13 mouse cellular contexts compared by ENCODE assay signal in the genomic region with DNA sequence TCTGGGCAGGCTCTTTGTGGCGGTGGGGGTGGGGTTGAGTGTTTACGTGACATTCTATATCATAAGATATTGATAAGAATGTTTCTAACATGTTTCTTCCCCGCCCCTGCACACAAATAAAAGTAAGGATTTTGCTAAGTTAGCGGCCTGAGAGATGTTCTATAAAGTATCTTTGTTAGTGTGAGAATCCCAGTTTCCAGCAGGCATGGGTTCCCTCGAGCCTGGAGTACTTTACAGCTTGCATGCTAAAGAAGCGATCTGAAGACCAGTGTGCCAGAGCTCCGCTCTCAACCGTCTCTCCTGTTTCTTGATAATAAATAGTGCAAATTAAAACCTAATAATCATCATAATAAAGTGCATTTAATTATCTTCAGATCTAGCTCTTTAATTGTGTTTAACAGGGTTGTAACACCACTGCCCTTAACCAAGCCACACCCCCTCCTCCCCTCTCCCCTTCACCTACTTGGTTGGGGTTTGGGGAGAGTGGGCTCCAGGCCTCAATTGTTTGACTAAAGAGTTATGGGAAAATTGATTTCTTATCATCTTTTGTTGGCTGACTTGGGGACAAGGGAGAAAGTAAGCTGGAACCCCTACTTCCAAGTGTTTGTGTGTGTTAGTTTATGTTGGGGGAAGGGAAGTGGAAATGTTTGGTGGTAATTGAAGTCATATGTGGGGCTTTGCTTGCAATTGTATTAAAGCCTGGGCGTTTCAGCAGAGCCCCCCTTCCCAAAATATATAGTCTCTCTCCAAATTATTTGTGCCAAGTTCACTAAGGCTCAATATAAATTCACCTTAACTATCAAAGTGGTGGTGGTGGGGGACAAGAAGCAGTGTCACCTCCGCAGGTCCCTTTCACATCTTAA. TPM values are rescaled to one million over a fixed set of nuclear protein-coding genes. Genes with fewer than 3 reads are reported as not detected.
DNase-seq lines count a peak whose midpoint lies in the region; ATAC-seq lines count a peak whose summit lies in the region.
"Had no signal": no experiment of that assay in that cellular context is flagged by ENCODE, and none has a peak within 500 bp of the region (broad histone marks: within the 10 kb centered on the region; RNA-seq: fewer than 3 reads in every experiment).

No protein-coding gene starts in this region.

- peak overlapping the region; percentile 85 to 98 for H3K27ac ChIP-seq in heart, embryonic 14.5 days (replicated peaks in 1 of 2; ENCODE audit: control insufficient read depth in 1 of 2, insufficient read depth in 1 of 2, low read depth in 2 of 2, low read length in 2 of 2)
- H3K27ac ChIP-seq in embryonic facial prominence, embryonic 13.5 days: peak overlapping the region; percentile 100
- H3K27ac ChIP-seq in hindbrain, embryonic 15.5 days (replicated peaks): no peak overlapping the region
- no peak overlapping the region for H3K27ac ChIP-seq in midbrain, embryonic 16.5 days (ENCODE audit: low read length)

- 26% methylated on average over 10 of the region's 10 CpGs for WGBS in heart, embryonic 14.5 days
- 3% methylated on average over 10 of the region's 10 CpGs for WGBS in embryonic facial prominence, embryonic 13.5 days
- WGBS in hindbrain, embryonic 15.5 days: 19% methylated on average over 10 of the region's 10 CpGs
- WGBS in midbrain, embryonic 16.5 days: 19% methylated on average over 10 of the region's 10 CpGs

- peaks cover 22 to 41% of the 10 kb centered on the region in 2 experiments for H3K4me1 ChIP-seq in heart, embryonic 14.5 days (ENCODE audit: control insufficient read depth in 2 of 2, insufficient read depth in 2 of 2, low read length in 2 of 2)
- H3K4me1 ChIP-seq in embryonic facial prominence, embryonic 13.5 days: peaks cover 42% of the 10 kb centered on the region
- H3K4me1 ChIP-seq in hindbrain, embryonic 15.5 days (replicated peaks): peaks cover 39% of the 10 kb centered on the region
- peaks cover 31% of the 10 kb centered on the region for H3K4me1 ChIP-seq in midbrain, embryonic 16.5 days (ENCODE audit: control insufficient read depth, insufficient read depth, low read length)

- peaks cover 3% of the 10 kb centered on the region; the same call in 1 of the 2 replicates for H3K36me3 ChIP-seq in heart, embryonic 14.5 days (ENCODE audit: control insufficient read depth, insufficient read depth, low read length)
- H3K36me3 ChIP-seq in embryonic facial prominence, embryonic 13.5 days: peaks cover 17% of the 10 kb centered on the region
- no peaks in the 10 kb centered on the region for H3K36me3 ChIP-seq in hindbrain, embryonic 15.5 days
- no peaks in the 10 kb centered on the region for H3K36me3 ChIP-seq in midbrain, embryonic 16.5 days (ENCODE audit: control insufficient read depth, insufficient read depth, low read length)

- H3K9ac ChIP-seq in heart, embryonic 14.5 days (ENCODE audit: low read length): peak overlapping the region; percentile 97
- H3K9ac ChIP-seq in embryonic facial prominence, embryonic 13.5 days: peak overlapping the region; percentile 100
- H3K9ac ChIP-seq in hindbrain, embryonic 15.5 days: no peak overlapping the region
- no peak overlapping the region for H3K9ac ChIP-seq in midbrain, embryonic 16.5 days (ENCODE audit: low read depth, low read length)

- peak overlapping the region; percentile 84 for H3K4me2 ChIP-seq in heart, embryonic 14.5 days (ENCODE audit: low read length)
- H3K4me2 ChIP-seq in embryonic facial prominence, embryonic 13.5 days: peak overlapping the region; percentile 78
- H3K4me2 ChIP-seq in hindbrain, embryonic 15.5 days: peak overlapping the region; percentile 95
- peak overlapping the region; percentile 88 for H3K4me2 ChIP-seq in midbrain, embryonic 16.5 days (ENCODE audit: low read length)

- peak overlapping the region; percentile 61 to 88; a peak in 3 of 4 replicates for H3K4me3 ChIP-seq in heart, embryonic 14.5 days (ENCODE audit: control insufficient read depth in 1 of 2, insufficient read depth in 1 of 2, low read depth in 1 of 2, low read length in 2 of 2)
- peak overlapping the region; percentile 95 for H3K4me3 ChIP-seq in embryonic facial prominence, embryonic 13.5 days
- peak overlapping the region; percentile 77 for H3K4me3 ChIP-seq in hindbrain, embryonic 15.5 days
- H3K4me3 ChIP-seq in midbrain, embryonic 16.5 days (ENCODE audit: low read depth, low read length): peak overlapping the region; percentile 48

- no peaks in the 10 kb centered on the region for H3K27me3 ChIP-seq in heart, embryonic 14.5 days (ENCODE audit: control insufficient read depth, insufficient read depth, low read length)
- H3K27me3 ChIP-seq in embryonic facial prominence, embryonic 13.5 days: no peaks in the 10 kb centered on the region
- peaks cover 5% of the 10 kb centered on the region for H3K27me3 ChIP-seq in hindbrain, embryonic 15.5 days
- peaks cover 4% of the 10 kb centered on the region; the same call in 1 of the 2 replicates for H3K27me3 ChIP-seq in midbrain, embryonic 16.5 days (ENCODE audit: control insufficient read depth, insufficient read depth, low read depth, low read length)

- no peak for DNase-seq in heart, postnatal 10 days
- DNase-seq in adrenal gland, postnatal 10 days: no peak
- no peak for DNase-seq in left cerebral cortex, postnatal 10 days (ENCODE audit: extremely low spot score in 1 of 2, low spot score in 2 of 2)
- DNase-seq: cerebellum, postnatal 25 days; liver had no signal

- H3K9me3 ChIP-seq in heart, embryonic 14.5 days (ENCODE audit: control insufficient read depth, low read length): no peaks in the 10 kb centered on the region
- no peaks in the 10 kb centered on the region for H3K9me3 ChIP-seq in embryonic facial prominence, embryonic 13.5 days
- H3K9me3 ChIP-seq in hindbrain, embryonic 15.5 days: no peaks in the 10 kb centered on the region
- no peaks in the 10 kb centered on the region for H3K9me3 ChIP-seq in midbrain, embryonic 16.5 days (replicated peaks; ENCODE audit: control insufficient read depth, low read length, poor library complexity, severe bottlenecking)

- intact Hi-C loops in heart, postnatal 10 days (cut with DNase I): loop anchor here (2.0 to 5.0 kb wide), 2 partner anchors 29 to 34 kb away; partner anchors contain the start of gene Gm11627
- intact Hi-C loops in left cerebral cortex, postnatal 10 days (cut with DNase I): loop anchor here (5.0 kb wide), 1 partner anchor 36 kb away; no protein-coding TSS in a partner anchor

- no peak for ATAC-seq in heart, embryonic 14.5 days (ENCODE audit: insufficient number of reproducible peaks, insufficient read depth, low FRiP score, low read depth)
- no peak for ATAC-seq in embryonic facial prominence, embryonic 13.5 days (ENCODE audit: insufficient number of reproducible peaks, insufficient read depth, low FRiP score, low TSS enrichment, low read depth)
- ATAC-seq in hindbrain, embryonic 15.5 days (ENCODE audit: low FRiP score, low read depth): no peak
- ATAC-seq in midbrain, embryonic 16.5 days: no peak
- no peak for ATAC-seq in erythroid progenitor cell, adult 5-6 weeks (replicated peaks; ENCODE audit: low FRiP score, poor library complexity, severe bottlenecking)

RNA-seq across cellular contexts. Expression of gene Fzd2, which starts 3.7 kb away (rescaled TPM):
- 18.7 and 24.0 TPM in 2 replicates for polyA plus RNA-seq in heart, embryonic 14.5 days (2014; fragmentation: Nextera tagmentation; extraction: Ambion mirVana)
- 10 to 100 TPM; 11.1 to 15.7 TPM for total RNA-seq in heart, postnatal 10 days (2021)
- 63.0 and 67.8 TPM in 2 replicates for polyA plus RNA-seq in embryonic facial prominence, embryonic 13.5 days (2015; fragmentation: Nextera tagmentation; extraction: Ambion mirVana)
- polyA plus RNA-seq in hindbrain, embryonic 15.5 days (2015; fragmentation: Nextera tagmentation; extraction: Ambion mirVana): 7.9 and 9.8 TPM in 2 replicates
- 3.9 and 4.4 TPM in 2 replicates for polyA plus RNA-seq in midbrain, embryonic 16.5 days (2015; fragmentation: Nextera tagmentation; extraction: Ambion mirVana)
- 1 to 10 TPM; 6.3 to 7.2 TPM for total RNA-seq in adrenal gland, postnatal 10 days (2021)
- not detected in 2 replicates for total RNA-seq in erythroid progenitor cell, adult 5-6 weeks (2015; ENCODE audit: low replicate concordance)
- total RNA-seq in erythroid progenitor cell, adult 5-6 weeks (2017; ENCODE audit: low replicate concordance): not detected in 2 replicates
- total RNA-seq in left cerebral cortex, postnatal 10 days (2021): 10 to 100 TPM in 1 of 2 experiments, 1 to 10 TPM in 1; 6.7 to 11.0 TPM
- total RNA-seq: hematopoietic stem cell, adult 5-6 weeks had no signal

RNA-seq across cellular contexts. Expression of gene Gm11627, which starts 28.7 kb away (rescaled TPM):
- polyA plus RNA-seq in heart, embryonic 14.5 days (2014; fragmentation: Nextera tagmentation; extraction: Ambion mirVana): 12.6 and 13.9 TPM in 2 replicates
- total RNA-seq in heart, postnatal 10 days (2021): 1 to 10 TPM; 1.7 to 2.8 TPM
- polyA plus RNA-seq in embryonic facial prominence, embryonic 13.5 days (2015; fragmentation: Nextera tagmentation; extraction: Ambion mirVana): 16.1 and 17.0 TPM in 2 replicates
- 3.1 and 3.4 TPM in 2 replicates for polyA plus RNA-seq in hindbrain, embryonic 15.5 days (2015; fragmentation: Nextera tagmentation; extraction: Ambion mirVana)
- 1.6 and 2.4 TPM in 2 replicates for polyA plus RNA-seq in midbrain, embryonic 16.5 days (2015; fragmentation: Nextera tagmentation; extraction: Ambion mirVana)
- total RNA-seq in adrenal gland, postnatal 10 days (2021): under 1 TPM; 0.51 to 0.64 TPM
- not detected in 2 replicates for total RNA-seq in erythroid progenitor cell, adult 5-6 weeks (2015; ENCODE audit: low replicate concordance)
- not detected in 2 replicates for total RNA-seq in erythroid progenitor cell, adult 5-6 weeks (2017; ENCODE audit: low replicate concordance)
- 1 to 10 TPM; 5.4 to 7.1 TPM for total RNA-seq in left cerebral cortex, postnatal 10 days (2021)
- total RNA-seq: hematopoietic stem cell, adult 5-6 weeks; neutrophil, adult 5-6 weeks had no signal

RNA-seq across cellular contexts. Expression of gene Gpatch8, which starts 51.7 kb away (rescaled TPM):
- polyA plus RNA-seq in heart, embryonic 14.5 days (2014; fragmentation: Nextera tagmentation; extraction: Ambion mirVana): 30.7 and 36.9 TPM in 2 replicates
- total RNA-seq in heart, postnatal 10 days (2021): 10 to 100 TPM; 25.2 to 28.2 TPM
- polyA plus RNA-seq in embryonic facial prominence, embryonic 13.5 days (2015; fragmentation: Nextera tagmentation; extraction: Ambion mirVana): 84.0 and 84.7 TPM in 2 replicates
- polyA plus RNA-seq in hindbrain, embryonic 15.5 days (2015; fragmentation: Nextera tagmentation; extraction: Ambion mirVana): 66.6 and 69.9 TPM in 2 replicates
- 64.1 and 64.5 TPM in 2 replicates for polyA plus RNA-seq in midbrain, embryonic 16.5 days (2015; fragmentation: Nextera tagmentation; extraction: Ambion mirVana)
- total RNA-seq in adrenal gland, postnatal 10 days (2021): 10 to 100 TPM; 27.6 to 34.7 TPM
- 50.5 and 65.4 TPM in 2 replicates for total RNA-seq in erythroid progenitor cell, adult 5-6 weeks (2015; ENCODE audit: low replicate concordance)
- total RNA-seq in erythroid progenitor cell, adult 5-6 weeks (2017; ENCODE audit: low replicate concordance): 57.3 and 90.6 TPM in 2 replicates
- 10 to 100 TPM; 46.0 to 46.8 TPM for total RNA-seq in left cerebral cortex, postnatal 10 days (2021)

RNA-seq across cellular contexts. Expression of gene Meioc, which starts 55.6 kb away (rescaled TPM):
- 1.1 TPM in 2 replicates for polyA plus RNA-seq in heart, embryonic 14.5 days (2014; fragmentation: Nextera tagmentation; extraction: Ambion mirVana)
- total RNA-seq in heart, postnatal 10 days (2021): under 1 TPM in 1 of 2 experiments, not detected in 1; 0.05 TPM
- 0.45 and 0.79 TPM in 2 replicates for polyA plus RNA-seq in embryonic facial prominence, embryonic 13.5 days (2015; fragmentation: Nextera tagmentation; extraction: Ambion mirVana)
- polyA plus RNA-seq in hindbrain, embryonic 15.5 days (2015; fragmentation: Nextera tagmentation; extraction: Ambion mirVana): 0.09 and 0.16 TPM in 2 replicates
- polyA plus RNA-seq in midbrain, embryonic 16.5 days (2015; fragmentation: Nextera tagmentation; extraction: Ambion mirVana): 0.15 and 0.16 TPM in 2 replicates
- not detected for total RNA-seq in adrenal gland, postnatal 10 days (2021)
- total RNA-seq in erythroid progenitor cell, adult 5-6 weeks (2015; ENCODE audit: low replicate concordance): not detected in 2 replicates
- not detected in 2 replicates for total RNA-seq in erythroid progenitor cell, adult 5-6 weeks (2017; ENCODE audit: low replicate concordance)
- total RNA-seq in left cerebral cortex, postnatal 10 days (2021): not detected
- total RNA-seq: CH12.LX; hematopoietic stem cell, adult 5-6 weeks; neutrophil, adult 5-6 weeks had no signal

Comparison
In these comparisons a context has a peak if more than half of its experiments do, and no peak if none do; other contexts are left out.
1. H3K27ac ChIP-seq: peak in heart, embryonic 14.5 days (2 of 2) and embryonic facial prominence, embryonic 13.5 days (single experiment); none in hindbrain, embryonic 15.5 days (single experiment) and midbrain, embryonic 16.5 days (single experiment).
2. H3K9ac ChIP-seq: peak in heart, embryonic 14.5 days (single experiment) and embryonic facial prominence, embryonic 13.5 days (single experiment); none in hindbrain, embryonic 15.5 days (single experiment) and midbrain, embryonic 16.5 days (single experiment).
3. RNA of gene Fzd2, which starts 3.7 kb away (total RNA-seq): 11.1 to 15.7 TPM in heart, postnatal 10 days, 6.7 to 11.0 TPM in left cerebral cortex, postnatal 10 days and 6.3 to 7.2 TPM in adrenal gland, postnatal 10 days; not detected in erythroid progenitor cell, adult 5-6 weeks; every median in the first group is over 4 times any median in the second.
4. Peak in every context shown above with its lines, with median percentiles within 50 percentile points of each other: H3K4me2 ChIP-seq and H3K4me3 ChIP-seq.